Mouse (Mus musculus) heart, postnatal 10 days (tissue): Measurements from ENCODE around the gene Sult2b1. TPM values are rescaled to one million over a fixed set of nuclear protein-coding genes. Genes with fewer than 3 reads are reported as not detected.

ENCODE experiments used
- DNase-seq, 2 experiments: peaks; one replicate each; pipeline ENCODE4 v3.0.0; 2021
- intact Hi-C: fragments of 180-260 bp; cut with DNase I; formaldehyde crosslinking; loops from one replicate; pipeline ENCODE4 v1.15.1; 2025
- total RNA-seq, 2 experiments: library from RNA; stranded (reverse); gene quantifications; 2 replicates each; pipeline ENCODE4 v1.2.3; 2021

Gene Sult2b1
- total RNA-seq, 2 experiments from 2014 or later, result not detected

DNA sequence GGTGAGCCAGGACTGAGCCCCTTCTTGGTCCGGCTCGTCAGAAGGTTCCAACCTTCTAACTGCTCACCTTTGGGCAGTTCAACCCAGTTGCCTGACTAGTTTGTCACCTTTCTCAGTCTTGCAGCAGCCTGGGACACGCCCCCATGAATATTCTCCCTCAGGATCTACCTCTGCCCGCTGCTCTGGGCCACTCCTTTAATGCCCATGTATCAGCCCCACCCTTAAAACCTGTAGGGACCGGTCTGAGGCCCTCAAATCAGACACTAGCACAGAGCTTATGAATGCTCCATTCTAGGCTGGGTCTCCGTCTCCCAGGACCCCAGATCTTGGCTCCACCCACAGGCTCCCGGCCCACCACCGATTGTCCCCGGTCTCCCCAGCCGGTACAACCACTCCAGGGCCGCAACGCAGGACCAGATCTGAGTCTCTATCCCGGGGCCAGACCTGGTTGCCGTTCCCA lies 69.8 kb downstream of the Sult2b1 start:
- DNase-seq, result no peak
- intact Hi-C loops, result loop anchor here (5.0 kb wide), 1 partner anchor 208 kb away; the partner anchor contains the start of genes Ccdc114 and Emp3

GRCm38 (mm10) chr7:45713881-45714520 lies 70.5 kb downstream of the Sult2b1 start:
- no peak for DNase-seq
- intact Hi-C loops, result no loop called here

DNA sequence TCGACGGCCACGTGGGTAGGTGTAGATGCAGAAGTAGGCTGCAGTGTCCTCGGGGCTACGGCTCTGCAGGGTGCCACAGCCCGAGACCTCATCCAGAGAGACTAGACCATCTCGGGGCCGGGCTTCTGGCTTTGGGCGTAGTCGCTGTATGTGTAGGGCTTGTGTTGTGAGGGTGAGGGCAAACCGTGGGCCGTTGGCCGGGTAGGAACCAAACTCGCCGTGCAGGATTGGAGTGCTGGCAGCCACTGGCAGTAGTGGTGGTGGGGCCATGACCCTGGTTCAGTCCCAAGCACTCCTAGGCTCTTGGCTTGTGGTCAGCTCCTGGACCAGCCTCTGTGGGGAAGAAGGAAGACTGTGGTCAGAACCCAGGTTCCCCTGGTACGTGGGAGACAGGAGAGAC lies 71.1 kb downstream of the Sult2b1 start:
- intact Hi-C loops, result no loop called here
- DNase-seq, result no peak

DNA sequence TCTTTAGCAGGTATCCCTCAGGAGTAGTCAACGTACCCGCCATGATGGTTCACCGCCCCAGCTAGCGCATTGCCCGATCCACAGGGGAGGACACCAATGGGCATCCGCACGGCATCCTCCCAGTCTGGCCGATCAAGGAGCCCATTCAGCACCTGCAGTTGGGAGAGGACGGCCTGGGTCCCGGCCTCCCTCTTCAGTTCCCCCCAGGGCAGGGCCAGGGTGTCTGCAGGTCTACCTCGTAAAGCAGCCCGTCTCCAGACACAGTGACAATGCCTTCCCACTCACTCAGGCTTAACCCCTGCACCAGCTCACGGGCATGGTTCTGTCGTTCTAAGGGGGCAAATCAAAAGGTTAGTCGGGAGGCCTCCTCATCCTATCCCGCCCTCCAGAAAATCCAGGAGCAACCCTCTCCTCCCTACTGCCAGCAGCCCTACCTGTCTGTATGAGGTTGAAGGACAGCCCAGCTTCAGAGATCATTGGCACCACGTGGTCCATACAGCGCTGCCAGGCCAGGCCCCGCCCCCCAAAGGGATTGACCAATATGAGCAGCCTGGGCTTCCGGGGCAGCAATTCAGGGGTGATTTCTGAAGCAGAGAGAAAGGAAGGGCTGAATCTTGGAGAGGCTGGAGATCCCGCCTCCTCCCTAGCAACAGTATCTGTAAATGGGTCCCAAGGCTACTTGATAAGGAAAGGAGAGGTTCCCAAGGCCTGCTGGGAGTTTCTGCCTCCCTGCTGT lies 72.3 kb downstream of the Sult2b1 start:
- intact Hi-C loops, result no loop called here
- peak; percentile 49 to 50 for DNase-seq

GRCm38 (mm10) chr7:45711316-45712021 lies 73.0 kb downstream of the Sult2b1 start:
- intact Hi-C loops, result no loop called here
- DNase-seq, result no peak

DNA sequence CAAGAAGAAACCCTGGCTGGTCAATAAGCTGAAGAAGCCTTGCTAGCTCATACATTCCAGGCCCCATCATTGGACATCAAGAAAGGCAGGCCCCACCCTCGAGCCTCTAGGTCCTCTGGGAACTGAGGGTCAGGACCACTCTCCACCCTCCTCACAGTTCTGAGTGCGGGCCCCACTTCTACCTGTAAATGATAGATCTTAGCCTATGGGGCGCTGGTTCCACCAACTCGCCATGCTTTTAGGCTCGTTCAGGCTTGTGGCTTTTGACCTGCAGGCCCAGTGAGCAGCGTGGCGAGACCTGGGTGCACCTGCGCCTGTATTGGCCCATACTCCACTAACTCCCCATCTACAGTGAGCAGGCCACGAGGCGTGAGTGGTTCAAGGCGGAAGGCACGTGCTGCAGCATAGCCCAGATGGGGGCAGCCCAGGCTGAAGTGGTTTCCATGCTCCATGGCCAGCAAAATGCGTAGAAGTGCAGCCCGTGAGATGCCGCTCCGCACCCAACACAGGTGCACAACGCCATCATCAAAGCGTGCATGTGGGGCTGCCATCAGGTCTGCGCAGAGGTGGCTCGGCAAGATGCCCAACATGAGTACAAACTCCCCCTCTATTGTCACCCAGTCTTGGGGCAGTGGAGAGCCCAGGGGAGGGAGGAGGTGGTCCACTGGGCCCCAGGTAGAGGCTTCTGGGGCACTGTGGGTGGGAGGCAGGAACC lies 73.8 kb downstream of the Sult2b1 start:
- no peak for DNase-seq
- intact Hi-C loops, result no loop called here

- intact Hi-C loops, result no loop called here
- no peak for DNase-seq
These were observed 74.7 kb downstream of the Sult2b1 start for GRCm38 (mm10) chr7:45709677-45710355.

- intact Hi-C loops, result no loop called here
- no peak for DNase-seq
These were observed 75.4 kb downstream of the Sult2b1 start for GRCm38 (mm10) chr7:45709036-45709435.

- DNase-seq, result peak; percentile 57 to 68
- intact Hi-C loops, result no loop called here
These were observed 76.2 kb downstream of the Sult2b1 start for GRCm38 (mm10) chr7:45708221-45708761.

- intact Hi-C loops, result no loop called here
- peak; percentile 98 to 99 for DNase-seq
These were observed 77.0 kb downstream of the Sult2b1 start for GRCm38 (mm10) chr7:45707375-45707967.

DNA sequence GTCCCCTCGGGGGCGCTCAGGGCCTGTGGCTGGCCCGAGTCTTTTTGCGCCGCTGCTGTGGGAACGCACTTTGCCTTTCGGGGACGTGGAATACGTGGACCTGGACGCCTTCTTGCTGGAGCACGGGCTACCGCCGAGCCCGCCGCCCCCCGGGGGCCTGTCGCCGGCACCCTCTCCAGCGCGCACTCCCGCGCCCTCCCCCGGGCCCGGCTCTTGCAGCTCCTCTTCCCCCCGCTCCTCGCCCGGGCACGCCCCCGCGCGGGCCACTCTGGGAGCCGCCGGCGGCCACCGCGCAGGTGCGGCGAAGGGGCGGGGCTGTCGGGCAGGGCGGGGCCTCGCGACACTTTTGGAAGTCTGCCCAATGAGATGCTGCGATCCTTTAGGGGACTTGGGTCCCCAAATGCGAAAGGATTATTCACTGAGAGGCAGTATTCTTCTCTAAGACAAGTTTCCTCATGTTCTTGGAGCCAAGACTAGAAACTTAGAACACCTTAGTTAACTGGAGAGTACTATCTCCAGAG lies 77.7 kb downstream of the Sult2b1 start:
- intact Hi-C loops, result no loop called here
- DNase-seq, result peak; percentile 90 to 91

DNA sequence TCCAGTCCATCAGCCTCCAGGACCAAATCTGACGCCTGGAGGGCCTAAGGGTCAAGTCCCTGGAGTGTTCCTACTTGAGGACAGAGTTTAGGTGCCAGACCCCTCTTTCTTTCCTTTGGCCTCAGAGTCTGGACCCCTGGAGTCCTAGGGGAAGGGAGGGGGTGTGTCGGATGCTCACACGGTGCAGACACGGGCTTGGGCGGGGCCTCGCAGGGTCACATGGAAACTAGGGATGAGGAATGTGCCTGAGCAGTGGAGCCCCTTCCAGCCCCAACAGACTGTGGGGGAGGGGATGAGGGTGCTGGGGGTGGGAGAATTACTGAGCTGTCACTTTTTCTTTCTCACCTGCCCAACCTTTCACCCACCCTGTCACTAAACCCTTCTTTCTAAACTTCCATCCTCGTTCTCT lies 78.6 kb downstream of the Sult2b1 start:
- intact Hi-C loops, result no loop called here
- DNase-seq, result peak; percentile 90 to 93

DNA sequence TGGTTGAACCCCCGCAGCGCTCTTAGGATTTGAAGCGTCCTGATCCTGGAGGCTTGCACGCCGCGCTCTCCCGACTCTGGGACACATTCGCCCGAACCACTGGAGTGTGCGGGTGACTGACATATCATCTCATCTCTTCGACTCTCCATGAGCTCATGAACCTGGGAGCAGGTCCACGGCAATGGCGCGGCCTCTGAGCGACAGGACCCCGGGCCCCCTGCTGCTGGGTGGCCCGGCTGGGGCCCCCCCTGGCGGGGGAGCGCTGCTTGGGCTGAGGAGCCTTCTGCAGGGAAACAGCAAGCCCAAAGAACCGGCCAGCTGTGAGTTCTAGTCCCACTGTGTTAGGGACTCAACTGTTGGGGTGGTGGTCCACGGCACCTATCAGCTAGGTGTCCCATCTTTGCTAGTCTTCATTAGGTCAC lies 79.0 kb downstream of the Sult2b1 start:
- intact Hi-C loops, result no loop called here
- DNase-seq, result no peak

GRCm38 (mm10) chr7:45704730-45705442 lies 79.6 kb downstream of the Sult2b1 start, which contains the start of gene Dbp:
Dbp (plus strand) TSS chr7:45705088.
- intact Hi-C loops, result no loop called here
- peak; percentile 100 for DNase-seq

DNA sequence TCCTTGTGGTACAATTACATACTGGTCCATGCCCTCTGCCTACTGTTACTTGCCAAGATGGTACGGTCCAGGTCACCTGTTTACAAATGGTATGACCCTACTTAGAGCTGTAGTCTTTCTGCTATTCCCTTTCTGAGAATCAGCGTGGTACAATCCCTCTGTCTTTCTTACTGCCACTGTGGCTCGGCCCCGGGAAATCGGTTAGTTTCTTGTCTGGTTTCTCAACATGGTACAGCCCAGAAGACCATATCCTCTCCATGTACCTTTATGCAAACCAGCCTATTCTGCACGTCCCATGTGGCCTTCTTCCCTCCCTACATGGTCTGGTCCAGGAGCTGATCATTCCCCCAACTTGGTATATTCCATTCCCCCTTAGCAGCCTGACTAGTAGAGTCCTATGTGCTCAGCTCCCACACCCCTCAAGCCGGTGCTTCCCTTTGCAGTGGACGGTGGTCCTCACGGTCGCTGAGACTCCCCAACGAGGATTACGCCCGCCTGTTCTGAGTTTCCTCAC lies 80.4 kb downstream of the Sult2b1 start:
- intact Hi-C loops, result no loop called here
- peak; percentile 80 to 84 for DNase-seq

DNA sequence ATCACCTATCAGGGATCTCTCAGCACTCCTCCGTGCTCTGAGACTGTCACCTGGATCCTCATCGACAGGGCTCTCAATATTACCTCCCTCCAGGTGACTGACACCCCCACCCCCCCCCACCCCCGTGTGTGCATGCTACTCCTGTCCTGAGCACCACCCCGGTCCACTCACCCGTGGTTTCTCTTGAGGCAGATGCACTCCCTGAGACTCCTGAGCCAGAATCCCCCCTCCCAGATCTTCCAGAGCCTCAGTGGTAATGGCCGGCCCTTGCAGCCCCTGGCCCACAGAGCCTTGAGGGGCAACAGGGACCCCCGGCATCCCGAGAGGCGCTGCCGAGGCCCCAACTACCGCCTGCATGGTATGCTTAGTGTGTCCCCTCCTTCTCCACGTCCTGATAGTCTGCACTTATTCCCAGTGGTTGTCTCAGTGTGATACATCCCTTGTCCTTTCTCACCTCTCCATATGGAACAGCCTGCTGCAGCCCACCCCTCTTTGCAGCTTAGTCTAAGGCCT lies 80.9 kb downstream of the Sult2b1 start:
- no peak for DNase-seq

DNA sequence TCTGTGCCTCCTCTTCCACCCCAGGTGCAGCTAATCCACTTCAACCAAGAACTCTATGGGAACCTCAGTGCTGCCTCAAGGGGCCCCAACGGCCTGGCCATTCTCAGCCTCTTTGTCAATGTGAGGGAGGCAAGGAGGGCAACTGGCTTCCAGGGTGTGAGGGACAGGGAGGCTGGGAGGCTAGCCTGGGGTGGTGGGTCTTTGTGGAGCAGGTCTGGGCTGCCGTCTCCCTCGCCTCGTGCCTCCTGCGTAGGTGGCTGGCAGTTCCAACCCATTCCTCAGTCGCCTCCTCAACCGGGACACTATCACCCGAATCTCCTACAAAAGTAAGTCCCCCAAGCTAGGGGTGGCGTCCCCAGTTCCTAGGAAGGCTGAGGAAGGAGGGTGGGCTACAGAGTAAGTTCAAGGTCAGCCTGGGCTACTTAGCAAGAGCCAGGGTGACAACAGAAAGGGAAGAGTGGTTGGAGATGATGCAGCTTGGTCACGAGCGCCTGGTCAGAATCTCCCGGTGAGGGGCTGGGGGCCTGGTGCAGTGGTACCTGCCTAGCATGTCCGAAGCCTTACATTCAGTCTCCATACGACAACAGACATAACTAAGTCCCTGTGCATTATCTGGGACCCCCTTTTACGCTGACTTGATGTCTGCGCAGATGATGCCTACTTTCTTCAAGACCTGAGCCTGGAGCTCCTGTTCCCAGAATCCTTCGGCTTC lies 81.5 kb downstream of the Sult2b1 start:
- intact Hi-C loops, result no loop called here
- DNase-seq, result no peak

More for the DNA sequence above, 80.9 kb downstream of the Sult2b1 start:
- intact Hi-C loops, result no loop called here
